Mouse (Mus musculus) WW6 (cell line): Measurements from ENCODE around the gene Ceacam15.
"Not testable (repeated sequence)": the region's sequence is repeated elsewhere in the genome, so short reads cannot be mapped to it uniquely, and the experiment has no call there.

Experiments used
- DNase-seq: peaks from one replicate; pipeline ENCODE4 v3.0.0-alpha.2; 2013; ENCODE audit warnings: low read depth, low spot score

Gene Ceacam15

GRCm38 (mm10) chr7:16675605-16676004 lies at the start of gene Ceacam15:
Gene Ceacam15, minus strand, starts transcription at chr7:16675705.
- DNase-seq, result no peak

- DNase-seq, result not testable (repeated sequence)
Measured at GRCm38 (mm10) chr7:16722490-16722889, 47.0 kb upstream of the Ceacam15 start.

- no peak for DNase-seq
Measured at GRCm38 (mm10) chr7:16721629-16722028, 46.1 kb upstream of the Ceacam15 start, which contains the start of gene Ceacam9. Gene Ceacam9, plus strand, starts transcription at chr7:16721929.

- not testable (repeated sequence) for DNase-seq
Measured at GRCm38 (mm10) chr7:16716456-16717152, 41.1 kb upstream of the Ceacam15 start.

GRCm38 (mm10) chr7:16712633-16713415 lies 37.3 kb upstream of the Ceacam15 start:
- DNase-seq, result no peak

- DNase-seq, result no peak
Measured at GRCm38 (mm10) chr7:16710604-16711003, 35.1 kb upstream of the Ceacam15 start.

GRCm38 (mm10) chr7:16708244-16708643 lies 32.7 kb upstream of the Ceacam15 start:
- no peak for DNase-seq

- DNase-seq, result no peak
Measured at GRCm38 (mm10) chr7:16706385-16706784, 30.9 kb upstream of the Ceacam15 start.

GRCm38 (mm10) chr7:16700583-16700982 lies 25.1 kb upstream of the Ceacam15 start:
- no peak for DNase-seq

GRCm38 (mm10) chr7:16699042-16699441 lies 23.5 kb upstream of the Ceacam15 start:
- peak; percentile 53 for DNase-seq

- DNase-seq, result no peak
Measured at GRCm38 (mm10) chr7:16695025-16695424, 19.5 kb upstream of the Ceacam15 start.

- no peak for DNase-seq
Measured at GRCm38 (mm10) chr7:16689196-16689595, 13.7 kb upstream of the Ceacam15 start.

GRCm38 (mm10) chr7:16680194-16680593 lies 4.7 kb upstream of the Ceacam15 start:
- not testable (repeated sequence) for DNase-seq

- not testable (repeated sequence) for DNase-seq
Measured at GRCm38 (mm10) chr7:16674699-16675098, 806 bp downstream of the Ceacam15 start.

- DNase-seq, result no peak
Measured at GRCm38 (mm10) chr7:16673823-16674222, 1.7 kb downstream of the Ceacam15 start.

- DNase-seq, result not testable (repeated sequence)
Measured at GRCm38 (mm10) chr7:16668331-16668930, 7.1 kb downstream of the Ceacam15 start.

GRCm38 (mm10) chr7:16644260-16644659 lies 31.2 kb downstream of the Ceacam15 start:
- no peak for DNase-seq

- DNase-seq, result not testable (repeated sequence)
Measured at GRCm38 (mm10) chr7:16643106-16643505, 32.4 kb downstream of the Ceacam15 start.

GRCm38 (mm10) chr7:16639028-16639427 lies 36.5 kb downstream of the Ceacam15 start:
- DNase-seq, result no peak

GRCm38 (mm10) chr7:16635116-16635515 lies 40.4 kb downstream of the Ceacam15 start:
- no peak for DNase-seq

- not testable (repeated sequence) for DNase-seq
Measured at GRCm38 (mm10) chr7:16633913-16634312, 41.6 kb downstream of the Ceacam15 start.

GRCm38 (mm10) chr7:16631932-16632331 lies 43.6 kb downstream of the Ceacam15 start:
- DNase-seq, result no peak
